8 mouse cellular contexts compared by ENCODE assay signal in the genomic region with DNA sequence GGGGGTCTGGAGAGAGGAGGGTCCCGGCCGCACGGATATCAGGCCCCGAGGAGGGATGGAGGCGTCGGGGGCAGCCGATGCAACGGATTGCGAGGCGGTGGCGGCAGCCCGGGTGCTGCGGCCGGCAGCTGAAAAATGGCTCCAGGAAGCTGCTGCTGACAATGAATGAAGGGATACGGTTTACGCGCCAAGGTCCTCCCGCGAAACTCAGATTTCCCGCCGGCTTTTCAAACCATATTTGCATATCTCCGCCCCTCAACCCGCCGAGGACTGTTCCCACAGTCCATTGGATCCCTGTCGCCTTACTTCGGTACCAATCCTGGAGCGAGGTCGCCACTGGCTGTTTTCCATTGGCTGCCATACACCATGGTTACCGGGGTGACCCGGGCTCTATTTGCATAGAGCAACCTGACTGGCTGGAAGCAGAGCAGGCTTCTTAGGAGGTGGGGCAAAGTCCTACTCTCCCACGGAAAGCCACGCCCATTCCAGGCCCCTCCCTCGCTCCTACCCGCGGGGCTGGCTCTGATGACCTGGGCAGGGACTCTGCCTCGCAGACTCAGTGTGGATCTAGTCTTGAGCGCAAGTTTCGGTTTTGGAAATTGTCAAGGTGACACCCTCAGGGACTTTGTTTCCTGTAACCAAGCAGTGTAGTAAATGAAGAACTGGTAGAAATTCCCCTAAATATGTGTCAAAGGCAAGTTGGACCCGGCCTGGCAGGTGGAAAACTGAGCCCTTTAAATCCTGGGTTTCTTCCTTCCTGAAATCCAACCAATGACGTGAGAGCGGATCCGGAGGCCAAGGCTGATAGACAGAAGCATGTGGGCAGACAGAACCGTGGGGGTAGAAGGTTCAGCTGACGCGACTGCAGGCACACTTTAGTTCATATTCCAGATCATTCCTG. TPM values are rescaled to one million over a fixed set of nuclear protein-coding genes. Genes with fewer than 3 reads are reported as not detected.
A peak's percentile ranks its signal among the peaks of the same experiment; 100 is the strongest.
DNase-seq lines count a peak whose midpoint lies in the region; ATAC-seq and TF ChIP-seq lines count a peak whose summit lies in the region.

A gene (minus strand): TSS at position 209 of the 901 bp plus-strand sequence.

- peak within 1 kb of the TSS; percentile 100 for H3K9ac ChIP-seq in heart, embryonic 12.5 days
- H3K9ac ChIP-seq in kidney, postnatal 0 days (ENCODE audit: low read depth, low read length), result peak within 1 kb of the TSS; percentile 97
- peak within 1 kb of the TSS; percentile 100 for H3K9ac ChIP-seq in liver, embryonic 11.5 days (ENCODE audit: low read depth, low read length)
- H3K9ac ChIP-seq in stomach, embryonic 14.5 days (replicated peaks; ENCODE audit: low read depth, low read length), result peak within 1 kb of the TSS; percentile 89

- peak within 1 kb of the TSS; percentile 99 for H3K27ac ChIP-seq in heart, embryonic 12.5 days (ENCODE audit: poor library complexity, severe bottlenecking)
- H3K27ac ChIP-seq in kidney, postnatal 0 days, result peak within 1 kb of the TSS; percentile 98
- H3K27ac ChIP-seq in liver, embryonic 11.5 days (ENCODE audit: low read depth, low read length), result peak within 1 kb of the TSS; percentile 98
- H3K27ac ChIP-seq in stomach, embryonic 14.5 days (ENCODE audit: low read length), result peak within 1 kb of the TSS; percentile 95

- H3K27me3 ChIP-seq in heart, embryonic 12.5 days (replicated peaks), result peaks cover 8% of the 10 kb centered on the region; the same call in 1 of the 2 replicates
- H3K27me3 ChIP-seq in kidney, postnatal 0 days (ENCODE audit: insufficient read depth, low read length), result no peaks in the 10 kb centered on the region
- H3K27me3 ChIP-seq in liver, embryonic 11.5 days (replicated peaks; ENCODE audit: control insufficient read depth, insufficient read depth, low read length), result no peaks in the 10 kb centered on the region
- no peaks in the 10 kb centered on the region for H3K27me3 ChIP-seq in stomach, embryonic 14.5 days (ENCODE audit: control insufficient read depth, insufficient read depth, low read length)

- WGBS in heart, embryonic 12.5 days, result under 1% methylated on average over 45 of the region's 45 CpGs
- under 1% methylated on average over 44 of the region's 45 CpGs for WGBS in kidney, postnatal 0 days
- WGBS in liver, embryonic 11.5 days, result under 1% methylated on average over 45 of the region's 45 CpGs
- under 1% methylated on average over 45 of the region's 45 CpGs for WGBS in stomach, embryonic 14.5 days

- H3K36me3 ChIP-seq in heart, embryonic 12.5 days, result no peaks in the 10 kb centered on the region
- H3K36me3 ChIP-seq in kidney, postnatal 0 days (ENCODE audit: insufficient read depth, low read length), result no peaks in the 10 kb centered on the region
- no peaks in the 10 kb centered on the region for H3K36me3 ChIP-seq in liver, embryonic 11.5 days (ENCODE audit: control insufficient read depth, insufficient read depth, low read length)
- H3K36me3 ChIP-seq in stomach, embryonic 14.5 days (ENCODE audit: control insufficient read depth, insufficient read depth, low read length), result no peaks in the 10 kb centered on the region

- TF ChIP-seq CTCF in kidney, postnatal 0 days (IDR thresholded peaks at IDR 0.05; ENCODE audit: low read depth), result no peak

- peak; percentile 99 for DNase-seq in CD4-positive helper T cell, adult 2 months (ENCODE audit: low read depth, low spot score)
- peak; percentile 99 for DNase-seq in brain, embryonic 18.5 days (ENCODE audit: low read depth, low spot score)
- peak; percentile 100 for DNase-seq in kidney, postnatal 0 days (ENCODE audit: low spot score)
- DNase-seq in liver, embryonic 11.5 days (ENCODE audit: low spot score), result peak; percentile 95
- DNase-seq in naive thymus-derived CD4-positive, alpha-beta T cell, adult 2 months (ENCODE audit: low read depth), result peak; percentile 97

- H3K4me2 ChIP-seq in heart, embryonic 12.5 days, result peak within 1 kb of the TSS; percentile 86
- H3K4me2 ChIP-seq in kidney, postnatal 0 days (ENCODE audit: low read length), result peak within 1 kb of the TSS; percentile 100
- H3K4me2 ChIP-seq in liver, embryonic 11.5 days, result peak within 1 kb of the TSS; percentile 82
- H3K4me2 ChIP-seq in stomach, embryonic 14.5 days (replicated peaks; ENCODE audit: low read depth, low read length), result peak within 1 kb of the TSS; percentile 83

- peaks cover 15% of the 10 kb centered on the region for H3K4me1 ChIP-seq in heart, embryonic 12.5 days (replicated peaks)
- H3K4me1 ChIP-seq in kidney, postnatal 0 days (replicated peaks; ENCODE audit: insufficient read depth, low read length), result no peaks in the 10 kb centered on the region; the same call in 1 of the 2 replicates
- peaks cover 16% of the 10 kb centered on the region for H3K4me1 ChIP-seq in liver, embryonic 11.5 days (replicated peaks; ENCODE audit: control insufficient read depth, insufficient read depth, low read length)
- H3K4me1 ChIP-seq in stomach, embryonic 14.5 days (ENCODE audit: control insufficient read depth, insufficient read depth, low read length), result no peaks in the 10 kb centered on the region

- ATAC-seq in erythroid progenitor cell, adult 5-6 weeks (replicated peaks; ENCODE audit: low FRiP score, poor library complexity, severe bottlenecking), result peak; percentile 95
- ATAC-seq in heart, embryonic 12.5 days (ENCODE audit: insufficient number of reproducible peaks, low FRiP score), result peak; percentile 96
- ATAC-seq in kidney, postnatal 0 days (replicated peaks; ENCODE audit: low FRiP score, low read depth), result peak; percentile 98
- peak; percentile 95 for ATAC-seq in liver, embryonic 11.5 days (replicated peaks; ENCODE audit: low FRiP score)
- peak; percentile 98 for ATAC-seq in stomach, embryonic 14.5 days (ENCODE audit: insufficient number of reproducible peaks, insufficient read depth, low FRiP score, low read depth)

- H3K4me3 ChIP-seq in heart, embryonic 12.5 days, result peak within 1 kb of the TSS; percentile 82
- peak within 1 kb of the TSS; percentile 94 for H3K4me3 ChIP-seq in kidney, postnatal 0 days (replicated peaks; ENCODE audit: low read depth, low read length)
- peak within 1 kb of the TSS; percentile 98 for H3K4me3 ChIP-seq in liver, embryonic 11.5 days (ENCODE audit: low read depth, low read length)
- H3K4me3 ChIP-seq in stomach, embryonic 14.5 days (ENCODE audit: low read depth, low read length), result peak within 1 kb of the TSS; percentile 98

- H3K9me3 ChIP-seq in heart, embryonic 12.5 days (replicated peaks), result no peaks in the 10 kb centered on the region
- H3K9me3 ChIP-seq in kidney, postnatal 0 days (replicated peaks; ENCODE audit: low read length), result no peaks in the 10 kb centered on the region
- no peaks in the 10 kb centered on the region for H3K9me3 ChIP-seq in liver, embryonic 11.5 days (ENCODE audit: control insufficient read depth, low read length)
- no peaks in the 10 kb centered on the region for H3K9me3 ChIP-seq in stomach, embryonic 14.5 days (ENCODE audit: control insufficient read depth, low read depth, low read length)

RNA-seq across cellular contexts. Expression of the gene that starts here (rescaled TPM):
- total RNA-seq in erythroid progenitor cell, adult 5-6 weeks (2015; ENCODE audit: low replicate concordance), result 3.8 and 5.0 TPM in 2 replicates
- total RNA-seq in erythroid progenitor cell, adult 5-6 weeks (2017; ENCODE audit: low replicate concordance), result 6.3 and 7.7 TPM in 2 replicates
- polyA plus RNA-seq in heart, embryonic 12.5 days (2016; fragmentation: Nextera tagmentation; extraction: Ambion mirVana), result 13.5 and 14.5 TPM in 2 replicates
- 8.2 and 9.2 TPM in 2 replicates for polyA plus RNA-seq in kidney, postnatal 0 days (2015; fragmentation: Nextera tagmentation; extraction: Ambion mirVana)
- polyA plus RNA-seq in liver, embryonic 11.5 days (2014; fragmentation: Nextera tagmentation; extraction: Ambion mirVana), result 13.5 and 13.7 TPM in 2 replicates
- polyA plus RNA-seq in stomach, embryonic 14.5 days (2014; fragmentation: Nextera tagmentation; extraction: Ambion mirVana), result 10.5 and 11.3 TPM in 2 replicates

Comparison
In these comparisons a context has a peak if more than half of its experiments do, and no peak if none do; other contexts are left out.
1. Peak in every context shown above with its lines: DNase-seq, ATAC-seq, H3K4me3 ChIP-seq and H3K27ac ChIP-seq.